30 mouse cellular contexts compared by ENCODE assay signal in the genomic region with DNA sequence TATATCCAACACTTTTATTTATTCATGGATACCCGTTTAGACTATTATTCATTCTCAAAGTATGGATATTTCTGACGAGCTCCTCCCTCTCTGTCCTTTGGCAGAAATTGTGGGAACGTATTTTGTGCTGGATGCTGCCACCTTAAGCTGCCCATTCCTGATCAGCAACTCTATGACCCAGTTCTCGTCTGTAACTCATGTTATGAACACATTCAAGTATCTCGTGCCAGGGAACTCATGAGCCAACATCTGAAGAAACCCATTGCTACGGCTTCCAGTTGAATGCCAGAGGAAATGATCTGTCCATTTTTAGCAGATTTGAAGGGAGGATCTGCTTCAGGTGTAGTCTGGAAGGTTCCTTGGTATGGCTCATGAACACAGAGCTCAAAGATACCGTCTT. TPM values are rescaled to one million over a fixed set of nuclear protein-coding genes. Genes with fewer than 3 reads are reported as not detected.
DNase-seq lines count a peak whose midpoint lies in the region.
"Had no signal": no experiment of that assay in that cellular context is flagged by ENCODE, and none has a peak within 500 bp of the region (broad histone marks: within the 10 kb centered on the region; RNA-seq: fewer than 3 reads in every experiment).

No protein-coding gene starts in this region.

- DNase-seq in kidney, adult 18-20 months = peak; percentile 1
- no peak for DNase-seq in kidney, postnatal 36 days
- DNase-seq in adipocyte (ENCODE audit: low spot score) = peak; percentile 51
- peak; percentile 83 for DNase-seq in gonadal fat pad, adult 2 months (ENCODE audit: low read depth)
- DNase-seq in layer of hippocampus, postnatal 36 days = no peak
- DNase-seq: adrenal gland, adult 2 months; adrenal gland, postnatal 10 days; adrenal gland, postnatal 25 days; B cell, adult 2 months; cerebellum, adult 11 months; cerebellum, adult 8-10 months; cerebellum, postnatal 14 days; cerebellum, postnatal 36 days; embryo, embryonic 11 days; forebrain, postnatal 0 days had no signal

RNA-seq across cellular contexts. Expression of a gene that starts 3.0 kb away (rescaled TPM):
- polyA plus RNA-seq in gonadal fat pad, adult 2 months (2012; rRNA removed) = 0.27 and 0.51 TPM in 2 replicates
- total RNA-seq in layer of hippocampus, postnatal 36 days (2021) = under 1 TPM; 0.22 to 0.78 TPM
- total RNA-seq: common myeloid progenitor, adult 5-6 weeks had no signal
- polyA plus RNA-seq: erythroblast, embryonic 14.5 days; G1E had no signal

RNA-seq across cellular contexts. Expression of a gene that starts 22.0 kb away (rescaled TPM):
- polyA plus RNA-seq in gonadal fat pad, adult 2 months (2012; rRNA removed) = 29.9 and 31.7 TPM in 2 replicates
- total RNA-seq in layer of hippocampus, postnatal 36 days (2021) = 100 to 1,000 TPM in 1 of 2 experiments, 10 to 100 TPM in 1; 91.8 to 109 TPM

RNA-seq across cellular contexts. Expression of a gene that starts 45.3 kb away (rescaled TPM):
- 39.0 and 40.1 TPM in 2 replicates for polyA plus RNA-seq in gonadal fat pad, adult 2 months (2012; rRNA removed)
- total RNA-seq in layer of hippocampus, postnatal 36 days (2021) = 100 to 1,000 TPM; 158 to 178 TPM

RNA-seq across cellular contexts. Expression of a gene that starts 47.5 kb away (rescaled TPM):
- polyA plus RNA-seq in gonadal fat pad, adult 2 months (2012; rRNA removed) = 0.15 and 0.37 TPM in 2 replicates
- total RNA-seq in layer of hippocampus, postnatal 36 days (2021) = not detected
- total RNA-seq: adrenal gland, adult 2 months; adrenal gland, postnatal 10 days; adrenal gland, postnatal 25 days; adrenal gland, postnatal 4 days; CH12.LX; common myeloid progenitor, adult 5-6 weeks; forebrain, postnatal 0 days had no signal
- polyA plus RNA-seq: activated CD4-positive, CD25-positive, alpha-beta regulatory T cell, adult 4 months; adrenal gland, adult 2 months; brain, embryonic 14.5 days; CD4-positive, CD25-positive, alpha-beta regulatory T cell, adult 4 months; embryonic facial prominence, embryonic 11.5 days; embryonic facial prominence, embryonic 13.5 days; embryonic facial prominence, embryonic 15.5 days; erythroblast, embryonic 14.5 days; forebrain, embryonic 11.5 days; forebrain, embryonic 13.5 days; forebrain, embryonic 15.5 days; forebrain, postnatal 0 days; G1E; Patski had no signal

RNA-seq across cellular contexts. Expression of a gene that starts 48.5 kb away (rescaled TPM):
- 15.9 and 25.5 TPM in 2 replicates for polyA plus RNA-seq in gonadal fat pad, adult 2 months (2012; rRNA removed)
- total RNA-seq in layer of hippocampus, postnatal 36 days (2021) = 1 to 10 TPM; 2.0 to 2.6 TPM

Comparison
In these comparisons a context has a peak if more than half of its experiments do, and no peak if none do; other contexts are left out.
1. DNase-seq: peak in kidney, adult 18-20 months (single experiment), adipocyte (single experiment) and gonadal fat pad, adult 2 months (single experiment); none in kidney, postnatal 36 days (0 of 2) and layer of hippocampus, postnatal 36 days (0 of 2).